Mouse (Mus musculus) bone marrow macrophage, adult 2 months (primary cell): ENCODE data around the gene Gpalpp1. TPM values are rescaled to one million over a fixed set of nuclear protein-coding genes. Genes with fewer than 3 reads are reported as not detected.

Experiments
- H3K27ac ChIP-seq: 2 replicates; pipeline ENCODE4 v1.5.1; 2012; ENCODE audit warnings: low read depth, low read length; ENCODE audit not compliant: insufficient read depth
- H3K4me1 ChIP-seq: 2 replicates; pipeline ENCODE4 v1.6.1; 2012; ENCODE audit warnings: low read length; ENCODE audit not compliant: control insufficient read depth, insufficient read depth
- H3K4me3 ChIP-seq: 2 replicates; pipeline ENCODE4 v1.5.1; 2012; ENCODE audit warnings: mild to moderate bottlenecking, low read length, moderate library complexity; ENCODE audit not compliant: insufficient read depth
- CTCF ChIP-seq: IDR thresholded peaks from 2 replicates; pipeline ENCODE4 v1.5.1; 2012; ENCODE audit warnings: low read depth, mild to moderate bottlenecking, low read length, moderate library complexity
- POLR2A ChIP-seq: IDR thresholded peaks from 2 replicates; pipeline ENCODE4 v1.6.1; 2012; ENCODE audit warnings: mild to moderate bottlenecking, low read depth, low read length, borderline replicate concordance
- polyA plus RNA-seq: library from polyadenylated mRNA; stranded (reverse); fragments of >200 nt; gene quantifications from 2 replicates; pipeline ENCODE4 v1.2.4, GENCODE M21; 2012; ENCODE audit not compliant: missing spikeins, insufficient read depth, insufficient read length

The Gpalpp1 gene
- polyA plus RNA-seq, 1 experiment, result 22.2 TPM

GRCm38 (mm10) chr14:76118963-76119362, 8.4 kb upstream of the Gpalpp1 start:
- TF ChIP-seq CTCF (no peak), POLR2A (no peak)
- no peak overlapping the region for H3K27ac ChIP-seq
- peaks cover 20% of the 10 kb centered on the region for H3K4me1 ChIP-seq
- no peak overlapping the region for H3K4me3 ChIP-seq

GRCm38 (mm10) chr14:76115744-76116143, 5.2 kb upstream of the Gpalpp1 start:
- Histone ChIP-seq H3K27ac (no peak overlapping the region), H3K4me3 (no peak overlapping the region), H3K4me1 (peaks cover 23% of the 10 kb centered on the region)
- no peak for TF ChIP-seq POLR2A
- TF ChIP-seq CTCF, result no peak

GRCm38 (mm10) chr14:76099543-76099942, 11.0 kb downstream of the Gpalpp1 start:
- Histone ChIP-seq H3K27ac (no peak overlapping the region), H3K4me3 (no peak overlapping the region), H3K4me1 (peaks cover 39% of the 10 kb centered on the region)
- TF ChIP-seq CTCF (no peak), POLR2A (no peak)

- Histone ChIP-seq H3K4me1 (peaks cover 43% of the 10 kb centered on the region), H3K27ac (peak overlapping the region; percentile 80), H3K4me3 (no peak overlapping the region)
- TF ChIP-seq POLR2A (no peak), CTCF (no peak)
These were observed 12.7 kb downstream of the Gpalpp1 start for GRCm38 (mm10) chr14:76097815-76098214.

- TF ChIP-seq CTCF (no peak), POLR2A (no peak)
- no peak overlapping the region for H3K4me3 ChIP-seq
- peak overlapping the region; percentile 83 for H3K27ac ChIP-seq
- peaks cover 43% of the 10 kb centered on the region for H3K4me1 ChIP-seq
These were observed 13.3 kb downstream of the Gpalpp1 start for GRCm38 (mm10) chr14:76097244-76097643.

GRCm38 (mm10) chr14:76084188-76084587, 26.4 kb downstream of the Gpalpp1 start:
- TF ChIP-seq POLR2A (no peak), CTCF (no peak)
- peaks cover 3% of the 10 kb centered on the region; the same call in 1 of the 2 replicates for H3K4me1 ChIP-seq

GRCm38 (mm10) chr14:76082086-76082636, 28.4 kb downstream of the Gpalpp1 start:
- TF ChIP-seq POLR2A (no peak), CTCF (no peak)
- Histone ChIP-seq H3K27ac (no peak overlapping the region), H3K4me3 (no peak overlapping the region), H3K4me1 (peaks cover 3% of the 10 kb centered on the region; the same call in 1 of the 2 replicates)

More at GRCm38 (mm10) chr14:76084188-76084587, 26.4 kb downstream of the Gpalpp1 start:
- H3K27ac ChIP-seq, result no peak overlapping the region
- no peak overlapping the region for H3K4me3 ChIP-seq

- H3K4me3 ChIP-seq, result no peak overlapping the region
- H3K4me1 ChIP-seq, result peaks cover 3% of the 10 kb centered on the region; the same call in 1 of the 2 replicates
- no peak overlapping the region for H3K27ac ChIP-seq
- TF ChIP-seq CTCF, result no peak
- no peak for TF ChIP-seq POLR2A
These were observed 29.1 kb downstream of the Gpalpp1 start for GRCm38 (mm10) chr14:76081451-76081850.

GRCm38 (mm10) chr14:76077088-76077491, 33.5 kb downstream of the Gpalpp1 start:
- H3K4me1 ChIP-seq, result peaks cover 9% of the 10 kb centered on the region
- TF ChIP-seq CTCF (peak; percentile 57; the same call in 1 of the 2 replicates), POLR2A (no peak)
- H3K4me3 ChIP-seq, result no peak overlapping the region
- H3K27ac ChIP-seq, result no peak overlapping the region

- TF ChIP-seq POLR2A (no peak), CTCF (no peak)
- no peak overlapping the region for H3K4me3 ChIP-seq
- peaks cover 9% of the 10 kb centered on the region for H3K4me1 ChIP-seq
- no peak overlapping the region for H3K27ac ChIP-seq
These were observed 34.0 kb downstream of the Gpalpp1 start for GRCm38 (mm10) chr14:76076602-76077001.

GRCm38 (mm10) chr14:76075721-76076120, 34.8 kb downstream of the Gpalpp1 start:
- Histone ChIP-seq H3K4me3 (no peak overlapping the region), H3K4me1 (peaks cover 9% of the 10 kb centered on the region), H3K27ac (no peak overlapping the region)
- TF ChIP-seq CTCF (no peak), POLR2A (no peak)
